Mouse (Mus musculus) liver, embryonic 14 days (tissue): Measurements from ENCODE around the gene Alpl. TPM values are rescaled to one million over a fixed set of nuclear protein-coding genes. Genes with fewer than 3 reads are reported as not detected.

ENCODE experiments used
- polyA plus RNA-seq: library from polyadenylated mRNA; depleted of rRNA; stranded (reverse); fragments of >200 nt; gene quantifications from 2 replicates; pipeline ENCODE4 v1.2.3, GENCODE M21; 2012; rRNA removed

Alpl gene
- 4.3 and 5.2 TPM in 2 replicates for polyA plus RNA-seq

DNA sequence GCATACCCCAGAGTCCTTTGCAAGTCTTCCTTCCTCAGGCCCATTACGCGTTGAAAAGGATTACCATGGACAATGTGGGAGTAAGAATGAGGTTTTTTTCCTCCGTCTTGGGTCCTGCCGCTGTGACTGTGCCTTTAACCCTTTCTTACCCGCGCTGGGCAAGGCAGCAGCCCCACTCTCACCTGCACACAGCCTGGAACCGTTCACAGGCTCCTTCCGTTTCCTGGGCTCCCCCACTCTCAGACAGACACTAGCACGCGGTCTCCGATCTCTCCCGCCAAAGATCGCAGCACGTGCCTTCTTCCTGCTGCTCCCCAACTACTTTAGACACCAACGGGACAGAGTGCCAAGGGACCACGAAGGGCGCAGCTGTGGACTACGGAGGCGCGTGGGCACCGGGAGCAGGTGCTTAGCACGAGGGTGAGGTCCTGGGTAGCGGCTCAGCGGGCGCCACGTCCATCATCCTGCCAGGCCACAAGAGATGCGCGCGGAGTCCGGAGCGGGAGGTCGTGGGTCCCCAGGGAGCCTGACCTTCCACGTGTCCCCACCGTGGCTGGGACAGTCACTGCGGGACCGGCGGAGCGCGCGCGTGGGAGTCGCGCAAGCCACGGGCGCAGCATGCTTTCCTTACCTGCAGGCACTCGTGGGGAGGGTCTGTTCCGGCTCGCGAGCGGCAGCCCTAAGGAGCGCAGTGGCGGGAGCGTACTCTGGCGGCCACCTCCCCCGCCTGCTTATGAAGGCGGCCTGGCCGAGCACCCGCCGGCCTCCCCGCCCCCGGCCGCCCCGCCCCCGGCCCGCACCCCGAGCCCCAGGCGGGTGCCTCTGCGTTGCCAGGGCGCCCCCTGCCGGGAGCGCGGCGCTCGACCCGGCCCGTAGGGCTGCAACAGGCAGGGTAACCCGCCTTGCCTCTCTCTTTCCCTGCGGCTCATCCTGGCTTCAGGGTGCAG lies at the start of gene Alpl:
TSS of gene Alpl (minus strand) at position 774 of the 947 bp plus-strand sequence.

Other genes starting within 250 kb of the Alpl start
- gene Ldlrad2, start 221.8 kb downstream of the Alpl start, polyA plus RNA-seq = not detected in 2 replicates
- 28.9 and 31.9 TPM in 2 replicates for gene Usp48, start 202.6 kb downstream of the Alpl start, polyA plus RNA-seq
- gene Rap1gap, start 131.7 kb downstream of the Alpl start, polyA plus RNA-seq = 2.6 and 2.7 TPM in 2 replicates
- gene Ece1, start 65.9 kb upstream of the Alpl start, polyA plus RNA-seq = 5.0 and 7.1 TPM in 2 replicates
- gene Eif4g3, start 196.6 kb upstream of the Alpl start, polyA plus RNA-seq = 14.6 and 14.9 TPM in 2 replicates